Mouse (Mus musculus): ENCODE results near the gene Dab1.

Gene Dab1

GRCm38 (mm10) chr4:104269422-104270172 lies 650.4 kb downstream of the Dab1 start:
- DNase-seq (ENCODE audit: low spot score), result no peak

GRCm38 (mm10) chr4:104270173-104270557 lies 651.0 kb downstream of the Dab1 start:
- no peak for DNase-seq (ENCODE audit: low spot score)

DNA sequence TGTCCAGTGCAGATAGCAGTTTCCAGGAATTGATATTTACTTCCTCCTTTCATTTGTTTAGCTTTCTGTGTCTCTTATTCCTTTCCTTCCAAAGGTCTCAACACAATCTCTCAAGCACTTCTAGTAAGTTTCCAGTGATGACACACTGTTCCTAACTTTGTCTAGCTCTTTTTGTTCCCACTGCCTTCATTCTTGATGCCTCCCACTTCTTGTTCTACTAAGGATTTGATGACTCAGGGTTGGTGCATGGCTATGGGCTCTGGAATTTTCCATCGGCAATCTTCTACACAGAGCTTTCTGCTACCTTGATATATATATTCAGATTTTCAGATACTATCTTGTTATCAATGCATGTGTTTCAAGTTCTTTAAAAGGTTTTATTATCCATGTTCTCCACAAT lies 656.1 kb downstream of the Dab1 start:
- no peak for DNase-seq (ENCODE audit: low spot score)

DNA sequence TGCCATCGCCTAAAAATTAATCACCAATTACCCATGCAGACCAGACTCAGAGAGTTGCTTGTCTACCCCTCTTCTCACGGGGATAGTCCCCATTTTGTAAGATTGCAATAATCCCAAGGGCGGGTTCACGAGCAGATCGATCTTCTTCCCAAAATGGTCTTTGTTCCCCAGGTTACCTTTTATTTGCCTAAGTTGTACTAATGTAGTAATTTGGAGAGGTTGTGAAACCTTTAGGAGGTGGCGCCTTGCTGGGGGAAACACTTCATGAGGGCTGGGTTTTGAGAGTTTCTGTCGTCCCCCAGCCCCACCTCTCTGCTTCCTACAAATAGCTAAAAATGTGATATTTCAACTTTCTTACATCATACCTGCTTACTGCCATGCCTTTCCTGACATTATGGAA lies 657.8 kb downstream of the Dab1 start:
- no peak for DNase-seq (ENCODE audit: low spot score)

DNA sequence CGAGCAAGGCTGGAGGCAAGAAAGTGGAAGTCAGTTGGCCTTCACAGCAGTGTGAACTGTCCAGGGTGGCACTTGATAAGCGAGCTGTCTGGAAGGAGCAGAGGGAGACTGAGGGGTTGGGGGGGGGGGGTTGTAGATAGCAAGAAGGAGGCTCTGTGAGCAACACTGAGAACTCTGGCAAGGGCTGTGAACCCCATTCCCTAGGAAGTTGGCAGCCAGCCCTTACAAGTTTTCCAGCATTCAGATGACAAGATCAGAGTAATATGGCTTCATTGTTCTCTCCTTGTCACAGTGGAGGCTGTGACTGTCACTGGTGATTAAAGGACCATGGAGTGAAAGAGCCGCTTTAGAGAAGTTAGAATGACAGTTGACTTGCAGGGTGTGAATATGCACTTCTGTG lies 662.4 kb downstream of the Dab1 start:
- DNase-seq (ENCODE audit: low spot score), result no peak

DNA sequence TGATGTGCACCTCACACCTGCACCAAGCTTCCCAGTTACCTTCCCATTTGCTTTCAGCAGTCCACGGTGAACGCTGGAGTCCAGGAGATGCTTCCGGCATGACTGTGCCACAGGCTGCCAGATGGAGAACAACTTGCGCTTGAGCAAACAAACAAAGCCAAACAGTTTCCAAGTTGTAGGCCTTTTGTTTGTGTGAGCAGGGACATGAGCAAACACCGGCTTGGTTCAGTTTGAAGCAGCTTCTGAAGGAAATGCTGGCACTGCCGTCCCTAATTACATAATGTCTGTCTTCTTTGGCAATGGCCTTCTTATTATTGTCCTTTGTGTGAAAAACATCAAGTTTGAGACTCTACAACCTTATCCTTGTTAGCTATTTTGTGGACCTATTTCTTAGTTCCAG lies 664.7 kb downstream of the Dab1 start:
- no peak for DNase-seq (ENCODE audit: low spot score)

- no peak for DNase-seq (ENCODE audit: low spot score)
These were observed 669.2 kb downstream of the Dab1 start for GRCm38 (mm10) chr4:104288401-104288800.

DNA sequence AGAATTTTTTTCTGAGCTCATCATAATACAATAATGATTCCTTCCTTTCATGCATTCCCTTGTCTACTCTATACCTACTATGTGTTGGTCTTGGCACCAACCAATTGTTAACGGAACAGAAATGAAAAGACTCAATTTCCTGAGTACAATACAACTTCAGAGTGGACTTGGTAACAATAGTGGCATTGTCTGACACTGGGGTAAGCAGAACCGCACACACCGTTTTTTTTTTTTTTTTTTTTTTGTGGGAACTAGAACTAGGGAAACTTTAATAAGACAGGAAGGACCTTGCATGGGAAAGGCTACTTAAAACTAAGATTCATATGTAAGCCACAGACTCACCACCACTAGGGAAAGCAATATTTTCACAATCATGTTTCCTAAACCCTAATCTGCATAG lies 682.6 kb downstream of the Dab1 start:
- no peak for DNase-seq (ENCODE audit: low spot score)

DNA sequence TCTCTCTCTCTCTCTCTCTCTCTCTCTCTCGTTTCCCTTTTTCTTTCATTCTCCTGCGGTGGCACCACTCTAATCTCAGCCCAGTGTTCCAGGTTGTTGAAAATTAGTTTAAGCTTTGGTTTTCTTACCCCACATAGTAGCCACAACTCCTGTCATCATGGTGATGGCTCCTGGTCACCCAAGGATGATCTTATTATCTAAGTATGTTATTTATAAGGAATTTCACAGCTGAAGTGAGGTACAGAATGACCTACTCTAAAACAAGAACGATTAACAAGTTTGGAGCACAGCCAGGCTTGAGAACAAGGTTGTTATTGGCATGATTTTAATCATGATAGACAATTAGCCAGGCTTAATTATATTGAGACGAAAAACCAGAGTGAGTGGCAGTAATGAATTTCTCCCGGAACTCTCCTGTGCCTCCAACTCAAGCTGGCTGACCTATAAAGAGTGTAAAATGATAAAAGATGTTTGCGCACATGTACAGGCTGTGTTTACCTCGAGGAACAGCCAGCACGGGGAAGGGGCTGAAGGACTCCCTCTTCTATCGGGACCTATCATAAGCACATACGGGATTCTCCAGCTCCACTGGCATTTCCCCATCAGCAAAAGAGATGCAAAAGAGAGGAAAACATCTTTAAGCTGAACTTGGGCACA lies 684.0 kb downstream of the Dab1 start:
- DNase-seq (ENCODE audit: low spot score), result no peak

DNA sequence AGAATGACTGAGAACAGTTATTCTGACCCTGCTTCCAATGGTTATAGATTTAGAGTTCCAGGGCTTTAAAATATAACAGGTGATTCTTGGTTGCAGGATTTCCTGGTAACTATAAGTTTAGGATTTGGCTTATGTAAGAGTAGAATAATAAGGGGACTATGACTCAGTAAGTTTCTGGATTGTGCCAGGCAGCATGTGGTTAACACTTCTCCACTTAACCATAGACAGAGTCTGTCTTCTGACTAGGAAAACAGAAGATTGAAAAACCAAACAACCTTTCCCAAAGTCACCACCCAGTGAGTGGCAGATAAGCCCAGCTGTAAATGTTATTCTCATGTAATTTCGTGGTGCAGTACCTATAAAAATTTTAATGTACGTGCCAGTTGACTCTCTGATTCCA lies 688.6 kb downstream of the Dab1 start:
- DNase-seq (ENCODE audit: low spot score), result no peak

- DNase-seq (ENCODE audit: low spot score), result no peak
These were observed 707.1 kb downstream of the Dab1 start for GRCm38 (mm10) chr4:104326221-104326620.

DNA sequence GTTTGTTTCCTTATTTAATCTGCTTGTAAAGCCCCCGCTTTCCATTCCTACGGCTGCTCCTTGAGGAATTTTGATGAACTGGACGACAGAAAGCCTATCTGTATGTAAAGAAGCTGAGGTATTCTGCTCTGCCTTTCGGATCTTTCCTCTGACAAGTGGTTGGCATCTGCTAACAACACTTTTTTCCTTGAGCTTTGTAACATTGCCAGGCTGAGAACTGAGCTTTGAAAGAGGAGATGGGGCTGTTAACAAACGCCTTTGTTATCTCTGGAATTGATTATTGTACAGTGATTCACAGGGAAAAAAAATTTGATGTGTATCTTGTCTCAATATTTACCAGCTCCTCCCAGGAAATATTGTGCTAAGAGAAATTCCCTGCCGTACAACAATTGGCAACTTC lies 712.7 kb downstream of the Dab1 start:
- DNase-seq (ENCODE audit: low spot score), result no peak

- no peak for DNase-seq (ENCODE audit: low spot score)
These were observed 713.2 kb downstream of the Dab1 start for GRCm38 (mm10) chr4:104332399-104332798.

GRCm38 (mm10) chr4:104337279-104337678 lies 718.1 kb downstream of the Dab1 start:
- DNase-seq (ENCODE audit: low spot score), result no peak

- no peak for DNase-seq (ENCODE audit: low spot score)
These were observed 719.2 kb downstream of the Dab1 start for GRCm38 (mm10) chr4:104338382-104338781.

DNA sequence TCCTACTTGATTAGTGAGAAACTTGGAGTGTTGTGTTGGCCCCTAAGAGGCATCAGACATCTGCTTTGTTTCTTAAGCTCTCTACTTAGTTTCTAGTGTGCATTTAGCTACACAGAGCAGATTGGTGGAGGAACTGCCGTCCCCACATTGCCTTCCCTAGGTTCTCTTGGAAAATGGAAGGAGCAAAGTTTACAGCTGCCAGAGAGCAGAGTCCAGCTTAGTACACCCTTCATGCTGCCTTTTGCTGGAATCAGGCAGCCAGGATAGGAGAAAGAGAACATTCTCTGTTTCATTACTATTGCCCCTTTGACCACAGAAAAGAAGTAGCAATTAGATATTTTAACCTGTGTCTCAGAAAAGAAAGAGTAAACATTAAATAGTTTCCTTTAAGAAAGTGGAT lies 742.2 kb downstream of the Dab1 start:
- DNase-seq (ENCODE audit: low spot score), result no peak

DNA sequence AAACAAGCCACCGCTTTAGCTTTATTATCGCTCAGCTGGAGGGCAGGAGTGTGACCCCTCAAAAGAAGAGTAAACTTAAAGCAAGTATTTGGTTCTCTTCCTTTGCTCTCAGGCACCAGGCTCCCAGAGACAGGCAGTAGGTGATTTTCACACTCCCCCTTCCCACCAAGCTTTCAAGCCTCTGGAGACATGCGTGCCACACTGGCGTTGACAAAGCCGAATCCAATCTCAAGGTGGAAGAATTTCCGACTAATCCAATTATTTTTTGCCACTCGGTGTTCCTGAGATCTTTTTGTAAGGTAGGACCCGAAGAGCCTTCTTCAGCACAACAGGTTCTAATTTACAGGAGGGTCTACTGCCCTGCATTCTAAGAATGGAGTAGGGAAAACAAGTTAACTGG lies 747.3 kb downstream of the Dab1 start:
- no peak for DNase-seq (ENCODE audit: low spot score)

DNA sequence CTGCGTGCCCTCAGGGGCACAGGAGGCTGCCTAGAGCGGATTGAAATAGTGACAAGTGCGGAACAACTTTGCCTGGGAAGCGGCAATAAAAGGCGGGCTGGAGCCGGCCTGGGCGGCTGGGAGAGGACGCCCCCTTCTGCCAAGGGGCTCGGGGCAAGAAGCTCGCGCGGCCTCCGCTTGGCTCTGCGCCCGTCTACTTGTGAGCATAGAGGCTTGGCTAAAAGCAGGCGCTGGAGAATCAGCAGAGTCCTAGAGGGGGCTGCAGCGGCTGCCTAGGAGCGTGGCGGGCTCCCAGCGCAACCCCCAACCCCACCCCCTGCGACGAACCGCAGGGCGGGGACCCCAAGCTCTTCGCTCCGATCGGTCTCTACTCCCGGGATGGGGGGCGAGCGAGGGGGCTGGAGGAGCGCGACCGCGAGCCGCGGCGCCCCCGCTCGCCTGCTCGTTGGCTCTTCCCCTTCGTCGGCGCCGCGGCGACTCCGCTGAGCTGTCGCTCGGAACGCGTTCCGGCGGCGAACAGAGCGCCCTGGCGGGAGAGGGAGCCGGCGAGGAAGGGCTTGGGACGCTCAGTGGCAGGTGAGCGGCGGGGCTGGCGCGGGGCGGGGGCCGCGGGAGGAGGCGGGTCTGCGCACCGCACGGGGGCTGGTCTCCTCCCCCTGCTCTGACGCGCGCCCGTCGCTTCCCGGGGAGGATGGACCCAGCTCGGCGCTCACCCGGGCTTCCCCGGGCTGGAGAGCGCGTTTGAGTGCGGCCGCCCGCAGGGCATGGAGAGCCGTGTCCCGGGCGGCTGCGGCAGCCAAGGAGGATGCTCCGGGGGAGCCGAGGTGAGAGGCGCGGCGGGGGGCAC lies 748.0 kb downstream of the Dab1 start:
- DNase-seq (ENCODE audit: low spot score), result peak; percentile 73

- no peak for DNase-seq (ENCODE audit: low spot score)
These were observed 748.7 kb downstream of the Dab1 start for GRCm38 (mm10) chr4:104367741-104368411.

- DNase-seq (ENCODE audit: low spot score), result peak; percentile 4
These were observed 749.4 kb downstream of the Dab1 start for GRCm38 (mm10) chr4:104368561-104369021.

DNA sequence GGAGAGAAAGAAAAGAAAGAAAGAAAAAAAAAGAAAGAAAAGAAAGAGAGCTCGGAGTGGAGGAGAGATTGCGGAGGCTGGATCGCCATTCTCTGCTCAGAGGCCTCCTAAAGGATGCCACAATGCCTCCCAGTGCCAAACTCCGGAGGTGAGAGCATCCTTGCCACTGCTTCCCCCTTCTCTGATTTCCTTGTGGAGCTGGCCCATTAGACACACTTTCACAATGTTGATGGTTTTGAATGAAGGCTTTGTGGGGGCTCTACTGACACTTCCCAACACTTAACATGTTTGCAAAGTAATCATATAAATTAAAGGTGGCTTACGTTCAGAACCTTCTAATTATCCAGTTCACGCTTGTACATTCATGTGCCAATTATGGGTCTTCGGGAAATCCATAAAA lies 749.9 kb downstream of the Dab1 start:
- no peak for DNase-seq (ENCODE audit: low spot score)

- DNase-seq (ENCODE audit: low spot score), result no peak
These were observed 752.0 kb downstream of the Dab1 start for GRCm38 (mm10) chr4:104371136-104371535.

Measured in yolk sac, embryonic 10.5 days (tissue).